8 mouse cellular contexts compared by ENCODE assay signal in the genomic region with DNA sequence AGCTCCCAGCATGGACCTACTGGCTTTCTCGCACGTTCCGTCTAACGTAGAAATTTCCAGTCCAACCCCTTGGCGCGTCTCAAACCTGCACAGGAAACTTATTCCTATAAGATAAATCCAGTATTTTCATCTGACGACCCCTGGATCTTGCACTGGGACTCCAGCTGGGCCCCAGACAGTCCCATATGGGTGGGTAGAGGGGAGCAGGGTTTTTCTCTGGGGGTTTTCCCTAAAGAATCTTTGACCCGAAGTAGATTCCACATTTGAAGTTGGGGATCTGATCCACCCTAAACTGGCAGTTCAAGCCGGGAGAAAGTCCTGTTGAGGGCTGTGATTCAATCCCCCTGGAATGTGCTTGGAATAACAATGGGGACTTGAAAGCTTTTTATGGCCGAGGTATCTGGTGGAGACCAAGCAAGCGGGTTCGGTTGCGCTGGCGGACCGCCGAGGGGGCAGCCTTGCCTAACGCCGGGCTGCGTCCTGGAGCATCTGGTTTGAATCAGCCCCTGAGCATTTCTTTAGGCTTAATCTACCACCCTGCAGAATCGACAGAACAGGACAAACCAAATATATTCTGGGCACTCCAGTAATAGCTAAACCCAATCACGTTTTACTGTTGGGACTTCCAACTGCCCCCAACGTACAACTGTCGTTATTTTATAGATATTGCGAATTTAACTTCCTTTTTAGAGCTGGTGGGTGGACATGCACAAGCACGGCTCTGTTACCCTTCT.
A peak's percentile ranks its signal among the peaks of the same experiment; 100 is the strongest.
DNase-seq lines count a peak whose midpoint lies in the region; ATAC-seq and TF ChIP-seq lines count a peak whose summit lies in the region.

No protein-coding gene starts in this region.

- DNase-seq in ZHBTc4 (ENCODE audit: low read depth, low spot score) = peak; percentile 96
- DNase-seq in forebrain, embryonic 11.5 days (ENCODE audit: low spot score) = peak; percentile 88
- peak; percentile 78 for DNase-seq in heart, postnatal 0 days (ENCODE audit: low spot score)
- DNase-seq in kidney, postnatal 14 days = peak; percentile 65
- peak; percentile 75 for DNase-seq in lung, postnatal 10 days
- DNase-seq in ovary, postnatal 10 days (ENCODE audit: low spot score) = peak; percentile 35

- under 1% methylated on average over 25 of the region's 25 CpGs for WGBS in forebrain, embryonic 11.5 days
- 1% methylated on average over 25 of the region's 25 CpGs for WGBS in heart, postnatal 0 days

- H3K9ac ChIP-seq in forebrain, embryonic 11.5 days (ENCODE audit: low read length) = peak overlapping the region; percentile 44
- H3K9ac ChIP-seq in heart, postnatal 0 days (replicated peaks; ENCODE audit: low read depth, low read length) = peak overlapping the region; percentile 63

- peaks cover 9% of the 10 kb centered on the region; the same call in 1 of the 2 replicates for H3K36me3 ChIP-seq in E14TG2a.4 (ENCODE audit: insufficient read depth, low read length)
- H3K36me3 ChIP-seq in forebrain, embryonic 11.5 days (ENCODE audit: control insufficient read depth, insufficient read depth, low read length) = no peaks in the 10 kb centered on the region
- H3K36me3 ChIP-seq in heart, postnatal 0 days (replicated peaks; ENCODE audit: control insufficient read depth, insufficient read depth, low read length) = no peaks in the 10 kb centered on the region

- no peak for TF ChIP-seq CTCF in E14TG2a.4 (conservative IDR thresholded peaks at IDR 0.05; ENCODE audit: low read length)
- TF ChIP-seq CTCF in heart, postnatal 0 days (IDR thresholded peaks at IDR 0.05; ENCODE audit: low read depth) = no peak

- H3K27ac ChIP-seq in forebrain, embryonic 11.5 days (ENCODE audit: low read depth, low read length) = peak overlapping the region; percentile 87
- peak overlapping the region; percentile 99 for H3K27ac ChIP-seq in heart, postnatal 0 days (ENCODE audit: low read depth)

- peak overlapping the region; percentile 49 for H3K4me2 ChIP-seq in forebrain, embryonic 11.5 days (ENCODE audit: low read depth, low read length, severe bottlenecking)
- peak overlapping the region; percentile 62 for H3K4me2 ChIP-seq in heart, postnatal 0 days (ENCODE audit: low read depth, low read length)

- peaks cover 12% of the 10 kb centered on the region for H3K9me3 ChIP-seq in E14TG2a.4 (ENCODE audit: low read length)
- H3K9me3 ChIP-seq in forebrain, embryonic 11.5 days (ENCODE audit: control insufficient read depth, low read length) = no peaks in the 10 kb centered on the region; the same call in 1 of the 2 replicates
- no peaks in the 10 kb centered on the region for H3K9me3 ChIP-seq in heart, postnatal 0 days (replicated peaks; ENCODE audit: control insufficient read depth, low read length)

- no peaks in the 10 kb centered on the region for H3K27me3 ChIP-seq in E14TG2a.4 (ENCODE audit: insufficient read depth, low read length)
- H3K27me3 ChIP-seq in forebrain, embryonic 11.5 days (ENCODE audit: control insufficient read depth, insufficient read depth, low read length) = no peaks in the 10 kb centered on the region
- no peaks in the 10 kb centered on the region for H3K27me3 ChIP-seq in heart, postnatal 0 days (ENCODE audit: control insufficient read depth, insufficient read depth, low read length)

- H3K4me1 ChIP-seq in E14TG2a.4 (replicated peaks; ENCODE audit: low read depth, low read length) = peaks cover 53% of the 10 kb centered on the region
- H3K4me1 ChIP-seq in forebrain, embryonic 11.5 days (replicated peaks; ENCODE audit: control insufficient read depth, insufficient read depth, low read length) = peaks cover 6% of the 10 kb centered on the region; the same call in 1 of the 2 replicates
- H3K4me1 ChIP-seq in heart, postnatal 0 days (ENCODE audit: control insufficient read depth, insufficient read depth) = peaks cover 12% of the 10 kb centered on the region; the same call in 1 of the 2 replicates

- TF ChIP-seq EP300 in heart, postnatal 0 days (IDR thresholded peaks at IDR 0.05; ENCODE audit: low read depth) = peak; percentile 11

- peak overlapping the region; percentile 74 for H3K4me3 ChIP-seq in E14TG2a.4 (replicated peaks; ENCODE audit: low read length)
- H3K4me3 ChIP-seq in forebrain, embryonic 11.5 days (ENCODE audit: low read depth, low read length) = peak overlapping the region; percentile 25
- H3K4me3 ChIP-seq in heart, postnatal 0 days (ENCODE audit: low read depth, low read length) = peak overlapping the region; percentile 41

- ATAC-seq in forebrain, embryonic 11.5 days (replicated peaks; ENCODE audit: low FRiP score) = peak; percentile 76
- ATAC-seq in heart, postnatal 0 days (ENCODE audit: insufficient read depth, low read depth) = peak; percentile 65
- ATAC-seq in monocyte, adult 5-6 weeks (replicated peaks; ENCODE audit: insufficient number of reproducible peaks, low FRiP score, low TSS enrichment, poor library complexity, severe bottlenecking) = no peak

Comparison
In these comparisons a context has a peak if more than half of its experiments do, and no peak if none do; other contexts are left out.
1. DNase-seq: peak in every context shown above with its lines; median percentile 96 in ZHBTc4; 88 in forebrain, embryonic 11.5 days; 78 in heart, postnatal 0 days; 75 in lung, postnatal 10 days; 65 in kidney, postnatal 14 days; 35 in ovary, postnatal 10 days.